Mouse (Mus musculus) neutrophil, adult 83 days (primary cell): ENCODE measurements around the gene Fut2. TPM values are rescaled to one million over a fixed set of nuclear protein-coding genes. Genes with fewer than 3 reads are reported as not detected.

Experiments
- total RNA-seq, 2 experiments: library from RNA; stranded (reverse); gene quantifications; one replicate each; pipeline ENCODE4 v1.2.4; 2023

Fut2 gene
- not detected for total RNA-seq

GRCm38 (mm10) chr7:45666161-45666560, at the start of gene Fut2:
TSS of gene Fut2 (minus strand) at chr7:45666394.

GRCm38 (mm10) chr7:45715090-45715708, 49.0 kb upstream of the Fut2 start, which contains the start of gene Rpl18:
TSS of gene Rpl18 (plus strand) at chr7:45715457.

GRCm38 (mm10) chr7:45704730-45705442, 38.7 kb upstream of the Fut2 start, which contains the start of gene Dbp:
TSS of gene Dbp (plus strand) at chr7:45705088.

GRCm38 (mm10) chr7:45699523-45700141, 33.4 kb upstream of the Fut2 start, which contains the start of gene Car11:
TSS of gene Car11 (plus strand) at chr7:45699843.

DNA sequence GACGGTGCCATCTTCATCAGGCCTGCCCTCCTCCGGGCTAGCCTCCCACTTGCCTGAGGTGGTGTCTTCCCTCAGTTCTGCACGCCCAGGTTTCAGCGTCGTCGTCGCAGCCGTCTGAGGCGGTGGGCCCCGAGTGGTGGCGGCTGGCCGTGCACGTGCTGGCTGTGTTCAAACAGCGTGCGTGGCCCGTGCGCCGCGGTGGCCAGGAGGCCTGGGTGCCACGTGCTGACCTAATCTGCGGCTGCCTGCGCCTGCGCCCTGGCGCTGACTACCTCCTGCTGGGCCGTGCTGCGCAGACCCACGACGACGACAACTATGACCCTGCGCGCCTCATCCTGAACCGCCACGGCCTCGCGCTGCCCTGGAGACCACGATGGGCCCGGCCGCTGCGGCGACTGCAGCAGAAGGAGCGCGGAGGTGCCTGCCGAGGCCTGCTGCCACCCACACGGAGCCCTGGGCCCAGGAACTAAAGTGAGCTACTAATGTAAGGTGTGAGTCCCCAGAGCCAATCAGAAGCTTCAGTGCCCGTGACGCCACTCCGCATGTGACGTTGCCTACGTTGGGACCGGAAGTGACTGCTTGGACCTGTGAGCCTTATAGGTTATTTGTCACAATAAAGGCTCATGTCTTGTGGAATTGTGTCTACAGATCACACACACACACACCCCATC, 27.9 kb upstream of the Fut2 start, which contains the start of gene Sec1:
Gene Sec1 (minus strand): TSS at position 482 of the 671 bp plus-strand sequence.

GRCm38 (mm10) chr7:45683396-45684050, 17.3 kb upstream of the Fut2 start, which contains the start of gene Ntn5:
TSS of gene Ntn5 (plus strand) at chr7:45684022.

GRCm38 (mm10) chr7:45639561-45640027, 26.6 kb downstream of the Fut2 start, which contains the start of gene Mamstr:
TSS of gene Mamstr (plus strand) at chr7:45639977.

GRCm38 (mm10) chr7:45627261-45627660, 38.9 kb downstream of the Fut2 start, which contains the start of gene Rasip1:
TSS of gene Rasip1 (plus strand) at chr7:45627488.

GRCm38 (mm10) chr7:45621443-45621842, 44.8 kb downstream of the Fut2 start, which contains the start of gene Izumo1:
TSS of gene Izumo1 (plus strand) at chr7:45621811.

DNA sequence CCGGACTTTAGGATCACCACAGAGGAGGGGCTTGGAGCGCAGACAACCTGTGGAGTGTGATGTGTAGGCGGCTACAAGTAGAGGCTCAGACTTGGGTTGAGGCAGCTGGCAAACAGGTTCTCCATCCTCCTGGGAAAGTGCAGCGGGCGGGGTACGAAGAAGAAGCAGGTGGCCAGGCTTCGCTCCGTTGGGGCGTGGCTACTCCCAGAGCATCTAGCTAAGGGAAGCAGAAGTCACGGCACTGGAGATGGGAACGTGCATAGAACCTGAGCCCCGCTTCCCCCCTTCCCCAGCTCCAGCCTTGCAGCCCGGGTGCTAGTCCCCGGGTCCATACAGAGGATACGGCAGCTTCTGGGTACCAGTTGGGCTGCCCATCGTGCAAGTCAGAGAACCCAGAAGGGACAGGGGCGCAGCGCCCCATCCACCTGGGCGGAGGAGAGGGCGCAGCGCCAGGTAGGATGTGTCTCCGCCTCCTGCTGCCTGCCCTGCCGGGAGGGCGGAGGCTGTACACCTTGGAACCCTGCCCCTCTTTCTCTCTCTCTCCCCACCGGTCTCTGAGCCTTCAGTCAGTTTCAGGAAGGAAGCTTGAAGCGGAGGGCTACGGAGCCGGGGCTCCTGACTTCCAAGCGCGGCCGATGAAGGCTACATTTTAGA, 49.0 kb downstream of the Fut2 start, which contains the start of gene Fut1:
Gene Fut1 (plus strand): TSS at position 248 of the 654 bp plus-strand sequence.

Other genes starting within 250 kb of the Fut2 start
- gene Lhb, start 245.6 kb downstream of the Fut2 start, total RNA-seq: not detected
- gene Gys1, start 231.6 kb downstream of the Fut2 start, total RNA-seq: 10 to 100 TPM; 58.1 to 59.5 TPM
- 10 to 100 TPM; 39.6 to 42.2 TPM for gene Ruvbl2, start 228.3 kb downstream of the Fut2 start, total RNA-seq
- 1,000 to 10,000 TPM; 1,390 to 1,483 TPM for gene Ftl1, start 206.5 kb downstream of the Fut2 start, total RNA-seq
- 10 to 100 TPM; 42.0 to 45.1 TPM for gene Bax, start 199.5 kb downstream of the Fut2 start, total RNA-seq
- gene Tulp2, start 184.5 kb downstream of the Fut2 start, total RNA-seq: not detected
- gene Gm45808, start 179.6 kb downstream of the Fut2 start, total RNA-seq: 1 to 10 TPM; 1.2 to 2.5 TPM
- gene Dhdh, start 177.6 kb downstream of the Fut2 start, total RNA-seq: 1 to 10 TPM; 5.9 to 6.1 TPM
- gene Nucb1, start 156.0 kb downstream of the Fut2 start, total RNA-seq: 100 to 1,000 TPM; 111 to 114 TPM
- gene Ppp1r15a, start 140.1 kb downstream of the Fut2 start, total RNA-seq: 100 to 1,000 TPM; 253 to 370 TPM
- gene Plekha4, start 140.1 kb downstream of the Fut2 start, total RNA-seq: under 1 TPM in 1 of 2 experiments, not detected in 1; 0.15 TPM
- not detected for gene Hsd17b14, start 111.5 kb downstream of the Fut2 start, total RNA-seq
- gene Bcat2, start 96.2 kb downstream of the Fut2 start, total RNA-seq: 10 to 100 TPM; 39.9 to 42.5 TPM
- gene Fgf21, start 50.9 kb downstream of the Fut2 start, total RNA-seq: not detected
- under 1 TPM in 1 of 2 experiments, not detected in 1; 0.22 TPM for gene Fut1, start 49.1 kb downstream of the Fut2 start, total RNA-seq
- not detected for gene Izumo1, start 44.6 kb downstream of the Fut2 start, total RNA-seq
- gene Rasip1, start 38.9 kb downstream of the Fut2 start, total RNA-seq: 1 to 10 TPM; 1.9 to 2.0 TPM
- gene Mamstr, start 26.4 kb downstream of the Fut2 start, total RNA-seq: under 1 TPM; 0.13 to 0.73 TPM
- gene Ntn5, start 17.6 kb upstream of the Fut2 start, total RNA-seq: not detected
- under 1 TPM in 1 of 2 experiments, not detected in 1; 0.26 TPM for gene Sec1, start 28.0 kb upstream of the Fut2 start, total RNA-seq
- gene Car11, start 33.4 kb upstream of the Fut2 start, total RNA-seq: not detected
- gene Dbp, start 38.7 kb upstream of the Fut2 start, total RNA-seq: 1 to 10 TPM; 5.3 TPM
- gene Rpl18, start 49.1 kb upstream of the Fut2 start, total RNA-seq: 100 to 1,000 TPM; 782 to 910 TPM
- 10 to 100 TPM; 39.2 to 41.2 TPM for gene Sphk2, start 51.6 kb upstream of the Fut2 start, total RNA-seq
- under 1 TPM; 0.55 to 0.64 TPM for gene Fam83e, start 54.8 kb upstream of the Fut2 start, total RNA-seq
- not detected for gene Spaca4, start 59.4 kb upstream of the Fut2 start, total RNA-seq
- gene Lmtk3, start 117.3 kb upstream of the Fut2 start, total RNA-seq: not detected
- not detected for gene Sult2b1, start 118.3 kb upstream of the Fut2 start, total RNA-seq
- gene Cyth2, start 148.2 kb upstream of the Fut2 start, total RNA-seq: 10 to 100 TPM; 68.3 to 83.9 TPM
- under 1 TPM; 0.20 to 0.33 TPM for gene Kcnj14, start 158.4 kb upstream of the Fut2 start, total RNA-seq
- gene Grwd1, start 164.6 kb upstream of the Fut2 start, total RNA-seq: 1 to 10 TPM; 5.4 to 5.9 TPM
- 10 to 100 TPM; 65.3 to 69.5 TPM for gene Kdelr1, start 206.4 kb upstream of the Fut2 start, total RNA-seq
- gene Grin2d, start 212.0 kb upstream of the Fut2 start, total RNA-seq: under 1 TPM; 0.15 to 0.22 TPM
- gene Syngr4, start 230.3 kb upstream of the Fut2 start, total RNA-seq: under 1 TPM; 0.82 to 0.85 TPM
- 1 to 10 TPM; 7.0 to 7.5 TPM for gene Tmem143, start 230.5 kb upstream of the Fut2 start, total RNA-seq